Mouse (Mus musculus) hindbrain, embryonic 16.5 days (tissue): Measurements from ENCODE around the gene Elfn2. TPM values are rescaled to one million over a fixed set of nuclear protein-coding genes. Genes with fewer than 3 reads are reported as not detected.

Experiments
- ATAC-seq: fragments of 200-750 bp; cut with Nextera tagmentation; 2 replicates; pipeline ENCODE4 v1.8.0; 2017; ENCODE audit warnings: moderate TSS enrichment, moderate library complexity
- H3K27ac ChIP-seq: fragments of 300-500 bp; sonication (generic); 2 replicates; pipeline ENCODE4 v1.5.1; 2014; ENCODE audit warnings: low read depth, mild to moderate bottlenecking, control low read depth, low read length, moderate library complexity
- H3K27me3 ChIP-seq: fragments of 300-500 bp; sonication (generic); replicated peaks from 2 replicates; pipeline ENCODE4 v1.6.1; 2014; ENCODE audit warnings: low read length; ENCODE audit not compliant: control insufficient read depth, insufficient read depth
- H3K36me3 ChIP-seq: fragments of 300-500 bp; sonication (generic); 2 replicates; pipeline ENCODE4 v1.6.1; 2014; ENCODE audit warnings: mild to moderate bottlenecking, low read length, moderate library complexity, mixed read lengths; ENCODE audit not compliant: control insufficient read depth, insufficient read depth
- H3K4me1 ChIP-seq: fragments of 300-500 bp; sonication (generic); 2 replicates; pipeline ENCODE4 v1.6.1; 2014; ENCODE audit warnings: low read depth, low read length; ENCODE audit not compliant: control insufficient read depth, insufficient read depth
- H3K4me2 ChIP-seq: fragments of 300-500 bp; sonication (generic); 2 replicates; pipeline ENCODE4 v1.6.1; 2014; ENCODE audit warnings: mild to moderate bottlenecking, low read length, control low read depth, moderate library complexity
- H3K4me3 ChIP-seq: fragments of 300-500 bp; sonication (generic); 2 replicates; pipeline ENCODE4 v1.5.1; 2014; ENCODE audit warnings: mild to moderate bottlenecking, low read length, control low read depth, moderate library complexity
- H3K9ac ChIP-seq: fragments of 300-500 bp; sonication (generic); 2 replicates; pipeline ENCODE4 v1.6.1; 2014; ENCODE audit warnings: low read depth, mild to moderate bottlenecking, control low read depth, low read length, moderate library complexity
- H3K9me3 ChIP-seq: fragments of 300-500 bp; sonication (generic); 2 replicates; pipeline ENCODE4 v1.6.1; 2014; ENCODE audit warnings: mild to moderate bottlenecking, low read length, moderate library complexity; ENCODE audit not compliant: control insufficient read depth
- WGBS: fragments of 180-500 bp; shearing (Covaris S2); extraction: QIAGEN DNeasy Blood & Tissue Kit; methylation state at CpG from one replicate; pipeline ENCODE4 v1.1.7; 2014; 5-methylcytosine and 5-hydroxymethylcytosine counted together
- polyA plus RNA-seq: library from polyadenylated mRNA; unstranded; fragments of >200 nt; fragmentation: Nextera tagmentation; extraction: Ambion mirVana; gene quantifications from 2 replicates; pipeline ENCODE4 v1.2.1, GENCODE M21; 2015

Elfn2 gene
- polyA plus RNA-seq, 1 experiment from 2014 or later: 13.3 TPM

DNA sequence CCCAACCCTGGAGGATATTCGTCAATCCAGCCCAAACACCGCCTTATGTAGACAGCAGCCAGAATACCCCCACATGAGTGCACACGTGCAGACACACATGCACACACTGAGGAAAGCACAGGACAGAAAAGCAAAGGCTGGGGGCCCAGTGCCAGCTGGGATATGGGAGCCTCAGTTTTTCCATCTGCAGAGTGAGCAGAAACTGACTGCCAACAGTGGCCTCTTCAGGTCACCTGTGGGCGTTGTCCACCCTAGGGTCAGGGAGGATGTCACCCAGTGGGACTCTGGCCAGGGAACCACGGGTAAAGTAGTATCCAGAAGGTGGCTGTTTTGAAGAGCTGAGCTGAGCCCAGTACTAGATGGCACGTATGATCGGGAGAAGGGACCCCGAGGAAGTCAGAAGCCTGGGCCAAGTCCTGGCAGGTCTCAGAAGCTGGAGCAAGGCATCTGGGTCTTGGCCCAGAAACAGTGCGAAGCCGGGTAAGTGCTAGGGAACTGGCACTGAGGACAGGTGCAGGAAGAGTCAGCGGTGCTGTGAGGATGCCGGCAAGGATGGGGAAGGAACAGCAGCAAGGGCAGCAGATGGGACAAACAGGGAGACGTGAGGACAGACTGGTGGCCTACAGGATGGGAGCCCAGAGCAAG, 20.0 kb downstream of the Elfn2 start:
- Histone ChIP-seq H3K4me1 (peaks cover 8% of the 10 kb centered on the region; the same call in 1 of the 2 replicates), H3K36me3 (no peaks in the 10 kb centered on the region), H3K4me2 (no peak overlapping the region), H3K9ac (no peak overlapping the region; the same call in 1 of the 2 replicates), H3K27me3 (no peaks in the 10 kb centered on the region), H3K27ac (peak overlapping the region; percentile 65), H3K9me3 (no peaks in the 10 kb centered on the region), H3K4me3 (no peak overlapping the region)
- WGBS: 66% methylated on average over 13 of the region's 13 CpGs
- peak; percentile 31 for ATAC-seq

GRCm38 (mm10) chr15:78698084-78698483, 20.5 kb downstream of the Elfn2 start:
- H3K9ac ChIP-seq: no peak overlapping the region
- H3K4me2 ChIP-seq: no peak overlapping the region
- H3K4me3 ChIP-seq: no peak overlapping the region
- H3K4me1 ChIP-seq: peaks cover 8% of the 10 kb centered on the region; the same call in 1 of the 2 replicates
- 18% methylated on average over 5 of the region's 5 CpGs for WGBS
- no peaks in the 10 kb centered on the region for H3K36me3 ChIP-seq
- peak overlapping the region; percentile 65 for H3K27ac ChIP-seq
- no peaks in the 10 kb centered on the region for H3K9me3 ChIP-seq
- ATAC-seq: no peak
- H3K27me3 ChIP-seq: no peaks in the 10 kb centered on the region

- Histone ChIP-seq H3K4me3 (no peak overlapping the region), H3K4me2 (no peak overlapping the region), H3K27ac (no peak overlapping the region), H3K4me1 (peaks cover 15% of the 10 kb centered on the region), H3K36me3 (no peaks in the 10 kb centered on the region), H3K27me3 (no peaks in the 10 kb centered on the region), H3K9ac (no peak overlapping the region), H3K9me3 (no peaks in the 10 kb centered on the region)
- ATAC-seq: no peak
- 23% methylated on average over 5 of the region's 5 CpGs for WGBS
These were observed 22.8 kb downstream of the Elfn2 start for GRCm38 (mm10) chr15:78695745-78696144.

DNA sequence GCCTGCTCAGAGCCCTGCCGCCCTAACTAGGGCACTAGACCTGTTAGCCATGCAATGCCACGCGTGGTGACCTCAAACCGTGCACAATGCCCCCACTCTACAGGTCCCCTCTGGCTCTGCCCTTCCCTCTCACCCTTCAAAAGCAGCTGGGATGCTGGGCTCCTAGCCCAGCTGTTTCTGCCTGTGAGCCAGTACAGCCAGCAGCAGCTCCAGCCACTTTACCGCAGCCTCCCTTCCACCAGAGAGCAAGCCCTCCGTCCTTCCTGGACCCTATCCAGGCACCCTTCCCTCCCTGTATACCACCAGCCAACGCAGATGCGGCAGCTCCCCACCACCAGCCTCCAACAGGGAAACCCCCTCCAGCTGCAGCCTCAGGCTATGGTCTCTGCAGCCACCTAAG, 26.1 kb downstream of the Elfn2 start:
- H3K9ac ChIP-seq: no peak overlapping the region

DNA sequence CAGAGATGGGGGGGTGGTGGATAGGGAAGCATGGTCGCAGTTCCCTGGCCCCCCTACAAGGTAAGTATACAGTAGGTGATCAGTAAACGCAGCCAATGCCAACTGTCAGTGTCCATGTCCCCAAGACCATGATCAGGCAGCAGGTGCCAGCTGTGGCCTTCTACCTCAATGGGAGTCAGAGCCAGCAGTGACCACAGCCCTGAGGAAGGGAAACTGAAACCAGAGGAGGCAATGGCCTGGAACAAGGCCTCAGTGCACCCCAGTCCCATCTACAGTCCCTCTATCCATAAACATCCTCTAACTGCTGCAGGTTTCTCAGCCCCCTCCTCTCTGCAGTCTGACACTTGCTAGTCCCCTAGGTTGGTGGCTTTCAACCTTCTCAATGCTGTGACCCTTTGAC, 27.9 kb downstream of the Elfn2 start:
- no peak overlapping the region for H3K27ac ChIP-seq
- H3K36me3 ChIP-seq: no peaks in the 10 kb centered on the region
- H3K9me3 ChIP-seq: no peaks in the 10 kb centered on the region
- no peak overlapping the region for H3K9ac ChIP-seq
- H3K4me2 ChIP-seq: no peak overlapping the region
- H3K4me3 ChIP-seq: no peak overlapping the region
- peaks cover 13% of the 10 kb centered on the region for H3K4me1 ChIP-seq
- H3K27me3 ChIP-seq: no peaks in the 10 kb centered on the region
- no peak for ATAC-seq
- WGBS: 81% methylated on average over 2 of the region's 2 CpGs

More for the DNA sequence above, 26.1 kb downstream of the Elfn2 start:
- Histone ChIP-seq H3K9me3 (no peaks in the 10 kb centered on the region), H3K4me3 (no peak overlapping the region), H3K4me2 (no peak overlapping the region), H3K27ac (no peak overlapping the region; the same call in 1 of the 2 replicates), H3K27me3 (no peaks in the 10 kb centered on the region), H3K36me3 (no peaks in the 10 kb centered on the region), H3K4me1 (peaks cover 12% of the 10 kb centered on the region)
- ATAC-seq: no peak
- 46% methylated on average over 8 of the region's 8 CpGs for WGBS

GRCm38 (mm10) chr15:78686910-78687309, 31.7 kb downstream of the Elfn2 start:
- Histone ChIP-seq H3K9ac (no peak overlapping the region), H3K4me2 (no peak overlapping the region), H3K4me1 (peaks cover 24% of the 10 kb centered on the region), H3K27ac (no peak overlapping the region), H3K9me3 (no peaks in the 10 kb centered on the region), H3K27me3 (no peaks in the 10 kb centered on the region), H3K36me3 (no peaks in the 10 kb centered on the region), H3K4me3 (no peak overlapping the region)
- no peak for ATAC-seq
- WGBS: 61% methylated on average over 7 of the region's 7 CpGs

DNA sequence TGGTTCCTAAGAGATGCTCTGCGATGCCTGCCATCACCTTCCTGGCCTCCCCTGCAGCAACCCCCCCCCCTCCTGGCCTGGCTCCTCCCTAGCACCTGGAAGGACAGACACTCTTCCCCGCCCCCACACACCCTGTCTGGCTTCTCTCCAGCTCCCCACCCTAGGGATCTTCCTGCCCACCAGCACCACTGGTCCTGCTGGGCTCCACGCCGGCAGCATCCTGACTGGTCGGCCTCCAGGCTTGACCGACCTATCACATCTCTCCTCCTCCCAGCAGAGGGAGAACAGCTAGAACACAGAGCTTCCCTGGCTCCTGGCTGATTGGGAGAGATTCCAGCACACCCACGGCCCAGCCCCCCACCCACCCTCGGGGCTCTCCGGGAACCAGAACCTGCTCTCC, 34.5 kb downstream of the Elfn2 start:
- Histone ChIP-seq H3K9me3 (no peaks in the 10 kb centered on the region), H3K27ac (peak overlapping the region; percentile 65), H3K4me3 (no peak overlapping the region), H3K36me3 (no peaks in the 10 kb centered on the region), H3K27me3 (no peaks in the 10 kb centered on the region), H3K4me1 (peaks cover 33% of the 10 kb centered on the region), H3K9ac (0 out of 2 replicates have a peak overlapping the region, but pooled peaks have one; percentile 32), H3K4me2 (no peak overlapping the region)
- WGBS: 8% methylated on average over 9 of the region's 9 CpGs
- 0 out of 2 replicates have a peak, but pooled peaks have one; percentile 27 for ATAC-seq

DNA sequence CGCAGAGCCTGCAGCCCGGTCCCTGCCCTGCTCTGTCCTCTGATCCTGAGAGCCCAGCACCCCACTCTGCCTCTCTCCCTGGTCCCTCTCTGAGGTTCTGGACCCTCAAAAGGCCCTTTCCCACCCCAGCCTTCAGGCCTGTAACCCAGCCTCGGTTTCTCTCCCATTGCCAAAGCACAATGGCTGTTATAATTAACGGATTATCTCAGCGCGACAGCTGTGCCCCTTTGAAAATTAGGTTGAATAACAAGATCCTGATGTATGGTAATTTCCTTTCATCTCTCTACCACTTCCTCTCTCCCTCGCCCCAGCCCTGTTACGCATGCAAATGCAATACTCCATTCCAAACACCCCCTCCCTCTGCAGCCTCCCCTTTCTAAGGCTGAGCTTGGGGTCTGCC, 35.1 kb downstream of the Elfn2 start:
- peaks cover 33% of the 10 kb centered on the region for H3K4me1 ChIP-seq
- H3K27ac ChIP-seq: peak overlapping the region; percentile 65
- H3K27me3 ChIP-seq: no peaks in the 10 kb centered on the region
- no peak overlapping the region for H3K9ac ChIP-seq
- no peaks in the 10 kb centered on the region for H3K9me3 ChIP-seq
- no peak overlapping the region for H3K4me2 ChIP-seq
- no peak overlapping the region for H3K4me3 ChIP-seq
- WGBS: 10% methylated on average over 8 of the region's 8 CpGs
- H3K36me3 ChIP-seq: no peaks in the 10 kb centered on the region
- no peak for ATAC-seq

- ATAC-seq: no peak
- Histone ChIP-seq H3K9me3 (no peaks in the 10 kb centered on the region), H3K9ac (no peak overlapping the region), H3K4me1 (peaks cover 32% of the 10 kb centered on the region), H3K27me3 (no peaks in the 10 kb centered on the region), H3K27ac (no peak overlapping the region), H3K4me3 (no peak overlapping the region), H3K36me3 (no peaks in the 10 kb centered on the region), H3K4me2 (no peak overlapping the region)
- 49% methylated on average over 8 of the region's 8 CpGs for WGBS
These were observed 36.8 kb downstream of the Elfn2 start for GRCm38 (mm10) chr15:78681781-78682180.
